Mouse (Mus musculus) spleen, adult 2 months (tissue): ENCODE measurements around the gene Plod3. TPM values are rescaled to one million over a fixed set of nuclear protein-coding genes. Genes with fewer than 3 reads are reported as not detected.
"Not testable (repeated sequence)": the region's sequence is repeated elsewhere in the genome, so short reads cannot be mapped to it uniquely, and the experiment has no call there.

ENCODE experiments used
- DNase-seq, 2 experiments: peaks; one replicate each; pipeline versions ENCODE4 v3.0.0 to v3.0.0-alpha.2; 2012 to 2021; ENCODE audit warnings: low spot score in 2 of 2, low read depth in 1 of 2
- H3K27ac ChIP-seq: fragments of 200-500 bp; 2 replicates; pipeline ENCODE4 v1.5.1; 2012; ENCODE audit warnings: low read length, inconsistent platforms; ENCODE audit not compliant: insufficient read depth
- H3K27me3 ChIP-seq: fragments of 200-500 bp; 2 replicates; pipeline ENCODE4 v1.6.1; 2012; ENCODE audit warnings: mild to moderate bottlenecking, moderate library complexity, low read length, inconsistent platforms; ENCODE audit not compliant: control insufficient read depth, insufficient read depth
- H3K36me3 ChIP-seq: fragments of 200-500 bp; 2 replicates; pipeline ENCODE4 v1.6.1; 2012; ENCODE audit warnings: mild to moderate bottlenecking, low read length, inconsistent platforms; ENCODE audit not compliant: control insufficient read depth, insufficient read depth
- H3K4me1 ChIP-seq: fragments of 200-500 bp; 2 replicates; pipeline ENCODE4 v1.6.1; 2011; ENCODE audit warnings: inconsistent platforms; ENCODE audit not compliant: control insufficient read depth, insufficient read depth, insufficient read length
- H3K4me3 ChIP-seq: fragments of 200-500 bp; 2 replicates; pipeline ENCODE4 v1.5.1; 2011; ENCODE audit warnings: mild to moderate bottlenecking, inconsistent platforms; ENCODE audit not compliant: insufficient read depth, insufficient read length; ENCODE audit errors: extremely low read depth
- CTCF ChIP-seq: fragments of 200-500 bp; IDR thresholded peaks from 2 replicates; pipeline ENCODE4 v1.5.1; 2011; ENCODE audit warnings: mild to moderate bottlenecking, inconsistent platforms; ENCODE audit not compliant: insufficient read depth, insufficient read length, insufficient replicate concordance; ENCODE audit errors: extremely low read depth
- POLR2A ChIP-seq: fragments of 200-500 bp; IDR thresholded peaks from 2 replicates; pipeline ENCODE4 v1.6.1; 2011; ENCODE audit warnings: low read depth, low read length, inconsistent platforms
- WGBS: fragments of 180-500 bp; shearing (Covaris S2); methylation state at CpG from one replicate; pipeline ENCODE4 v1.1.7; 2018; 5-methylcytosine and 5-hydroxymethylcytosine counted together
- polyA plus RNA-seq: library from polyadenylated mRNA; depleted of rRNA; stranded (reverse); fragments of >200 nt; gene quantifications from 2 replicates; pipeline ENCODE4 v1.2.3, GENCODE M21; 2012

Plod3 gene
- polyA plus RNA-seq, 1 experiment = 37.2 TPM

- H3K27me3 ChIP-seq = no peaks in the 10 kb centered on the region
- no peak for TF ChIP-seq POLR2A
- TF ChIP-seq CTCF = no peak
- H3K4me3 ChIP-seq = no peak overlapping the region
- H3K36me3 ChIP-seq = no peaks in the 10 kb centered on the region
- WGBS = 76% methylated on average over 12 of the region's 12 CpGs
- H3K27ac ChIP-seq = no peak overlapping the region
- DNase-seq = no peak
- H3K4me1 ChIP-seq = no peaks in the 10 kb centered on the region
These were observed 41.7 kb upstream of the Plod3 start for GRCm38 (mm10) chr5:136945084-136945483.

DNA sequence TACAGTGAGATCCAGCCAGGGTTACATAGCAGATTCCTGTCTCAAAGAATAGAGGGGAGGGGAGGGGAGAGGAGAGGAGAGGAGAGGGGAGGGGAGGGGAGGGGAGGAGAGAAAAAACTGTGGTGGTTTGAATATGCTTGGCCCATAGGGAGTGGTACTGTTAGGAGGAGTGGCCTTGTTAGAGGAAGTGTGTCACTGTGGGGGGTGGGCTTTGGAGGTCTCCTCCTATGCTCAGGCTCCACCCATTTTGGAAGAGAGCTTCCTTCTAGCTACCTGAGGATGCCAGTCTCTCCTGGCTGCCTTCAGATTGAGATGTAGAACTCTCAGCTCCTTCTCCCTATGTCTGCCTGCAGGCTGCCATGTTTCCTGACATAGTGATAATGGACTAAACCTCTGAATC lies 38.9 kb upstream of the Plod3 start:
- Histone ChIP-seq H3K27ac (no peak overlapping the region), H3K27me3 (no peaks in the 10 kb centered on the region), H3K4me1 (no peaks in the 10 kb centered on the region), H3K4me3 (no peak overlapping the region), H3K36me3 (no peaks in the 10 kb centered on the region)
- TF ChIP-seq CTCF = no peak
- no peak for TF ChIP-seq POLR2A
- no peak for DNase-seq

DNA sequence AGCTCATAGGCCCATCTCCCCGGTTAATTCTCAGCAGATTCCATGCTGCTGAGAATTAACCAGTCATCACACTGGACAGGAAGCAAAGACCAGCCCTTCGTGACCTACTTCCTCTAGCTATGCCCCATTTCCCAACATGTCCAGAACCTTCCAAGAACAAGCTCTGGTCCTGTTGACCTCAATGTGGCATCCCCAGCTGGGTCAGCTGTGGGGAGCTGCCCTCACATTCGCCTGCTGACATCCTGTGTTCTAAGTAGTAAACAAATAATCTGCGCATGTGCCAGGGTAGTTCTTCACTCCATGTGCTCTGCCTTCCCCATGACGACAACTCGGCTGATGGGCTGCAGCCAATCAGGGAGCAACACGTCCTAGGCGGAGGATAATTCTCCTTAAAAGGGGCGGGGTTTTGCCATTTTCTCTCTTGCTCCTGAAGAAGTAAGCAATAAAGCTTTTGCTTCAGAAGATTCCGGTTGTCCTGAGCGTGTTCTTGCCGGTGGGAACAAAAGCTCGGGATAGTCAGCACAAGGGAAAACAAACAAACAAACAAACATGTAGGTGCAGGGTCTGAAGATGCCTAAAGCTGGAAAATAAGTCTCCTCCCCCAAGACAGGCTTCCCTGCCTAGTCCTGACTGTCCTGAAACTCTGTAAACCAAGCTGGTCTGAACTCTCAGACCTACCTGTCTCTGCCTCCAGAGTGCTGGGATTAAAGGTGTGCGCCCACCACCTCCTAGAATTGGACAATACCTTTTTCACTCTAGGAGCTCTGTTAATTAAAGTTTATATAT lies 37.1 kb upstream of the Plod3 start:
- H3K27ac ChIP-seq, H3K27me3 ChIP-seq, H3K4me3 ChIP-seq, DNase-seq, H3K4me1 ChIP-seq, H3K36me3 ChIP-seq: not testable (repeated sequence)
- WGBS = 82% methylated on average over 14 of the region's 14 CpGs

DNA sequence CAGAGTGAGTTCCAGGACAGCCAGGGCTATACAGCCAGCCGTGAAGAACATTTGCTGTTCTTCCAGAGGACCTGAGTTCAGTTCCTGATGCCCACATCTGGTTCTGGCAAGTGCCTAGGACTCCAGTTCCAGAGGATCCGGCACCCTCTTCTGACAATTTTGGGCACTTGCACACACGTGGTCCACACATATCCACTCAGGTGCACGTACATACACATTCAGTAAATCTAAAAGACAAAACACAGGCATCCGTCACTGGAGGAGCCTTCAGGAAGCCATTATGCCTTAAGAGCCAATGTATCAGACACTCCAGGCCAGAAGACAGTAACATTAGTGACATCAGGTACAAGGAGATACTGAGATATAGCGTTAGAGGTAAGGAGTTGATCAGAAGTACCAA lies 36.3 kb upstream of the Plod3 start:
- Histone ChIP-seq H3K27ac (no peak overlapping the region), H3K4me1 (no peaks in the 10 kb centered on the region), H3K36me3 (no peaks in the 10 kb centered on the region), H3K27me3 (no peaks in the 10 kb centered on the region), H3K4me3 (no peak overlapping the region)
- TF ChIP-seq CTCF (no peak), POLR2A (no peak)
- WGBS = 92% methylated on average over 6 of the region's 6 CpGs
- no peak for DNase-seq

GRCm38 (mm10) chr5:136952153-136952552 lies 34.7 kb upstream of the Plod3 start:
- WGBS = 67% methylated on average over 4 of the region's 4 CpGs
- TF ChIP-seq CTCF (no peak), POLR2A (no peak)
- no peaks in the 10 kb centered on the region for H3K36me3 ChIP-seq
- H3K4me1 ChIP-seq = no peaks in the 10 kb centered on the region
- H3K4me3 ChIP-seq = no peak overlapping the region
- H3K27ac ChIP-seq = no peak overlapping the region
- no peak for DNase-seq
- H3K27me3 ChIP-seq = no peaks in the 10 kb centered on the region

DNA sequence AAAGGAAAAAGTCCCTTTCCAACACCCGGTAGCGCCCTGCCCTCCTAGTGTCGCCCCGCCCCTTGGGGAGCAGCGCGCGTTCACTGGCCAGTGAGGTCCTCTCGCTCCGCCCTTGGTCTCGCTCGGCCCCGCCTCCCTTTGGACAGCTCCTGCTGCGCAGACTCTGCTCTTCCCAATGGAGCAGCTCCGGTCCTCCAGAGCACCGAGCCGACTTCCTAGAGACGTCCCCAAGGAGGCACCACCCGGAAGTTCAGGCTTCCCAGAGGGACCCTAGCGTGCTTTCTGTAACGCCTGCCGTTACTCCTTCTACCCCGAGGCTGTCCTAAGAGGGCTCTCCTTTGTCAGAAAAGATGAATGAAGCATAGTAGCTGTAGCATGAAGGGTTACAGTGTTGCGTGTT lies 33.8 kb upstream of the Plod3 start, which contains the start of gene Fis1:
TSS of gene Fis1 (plus strand) at position 261 of the 400 bp plus-strand sequence.
- Histone ChIP-seq H3K4me1 (no peaks in the 10 kb centered on the region), H3K36me3 (no peaks in the 10 kb centered on the region), H3K27ac (peak within 1 kb of the TSS; percentile 35; the same call in 1 of the 2 replicates), H3K4me3 (peak within 1 kb of the TSS; percentile 64), H3K27me3 (no peaks in the 10 kb centered on the region)
- peak; percentile 11 to 75 for DNase-seq
- WGBS = under 1% methylated on average over 23 of the region's 23 CpGs
- TF ChIP-seq POLR2A (no peak), CTCF (no peak)

DNA sequence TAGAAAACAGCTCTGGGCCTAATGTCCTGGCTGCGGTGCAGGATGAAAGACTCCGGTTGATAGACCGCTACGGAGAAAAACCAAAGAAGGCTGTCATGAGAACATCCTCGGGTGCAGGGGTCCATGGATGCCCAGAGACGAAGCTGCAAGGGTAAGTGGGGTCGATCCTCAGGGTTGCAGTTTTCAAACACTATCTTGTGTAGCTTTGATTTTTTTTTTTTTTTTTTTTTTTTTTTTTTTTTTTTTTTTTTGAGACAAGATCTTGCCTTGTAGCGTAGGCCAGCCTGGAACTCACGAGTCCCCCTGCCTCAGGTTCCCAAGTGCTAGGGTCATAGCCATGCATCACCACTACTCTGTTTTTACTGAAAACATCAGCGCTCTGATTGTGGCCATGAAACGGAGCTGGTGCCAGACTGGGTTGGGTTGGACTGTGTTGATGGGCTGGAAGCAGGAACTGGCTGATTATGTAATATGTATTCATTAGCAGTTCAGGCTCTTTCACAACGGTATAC lies 33.3 kb upstream of the Plod3 start:
- no peaks in the 10 kb centered on the region for H3K36me3 ChIP-seq
- no peak for DNase-seq
- no peak for TF ChIP-seq CTCF
- no peak for TF ChIP-seq POLR2A
- no peaks in the 10 kb centered on the region for H3K4me1 ChIP-seq
- H3K4me3 ChIP-seq = peak overlapping the region; percentile 64
- H3K27me3 ChIP-seq = no peaks in the 10 kb centered on the region
- H3K27ac ChIP-seq = peak overlapping the region; percentile 35; the same call in 1 of the 2 replicates
- WGBS = 9% methylated on average over 12 of the region's 12 CpGs
